Mouse (Mus musculus) erythroblast, adult 5-6 weeks (primary cell): ENCODE measurements around the gene Cep95. TPM values are rescaled to one million over a fixed set of nuclear protein-coding genes. Genes with fewer than 3 reads are reported as not detected.
A peak's percentile ranks its signal among the peaks of the same experiment; 100 is the strongest.
"Not testable (repeated sequence)": the region's sequence is repeated elsewhere in the genome, so short reads cannot be mapped to it uniquely, and the experiment has no call there.

Source experiments
- ATAC-seq: replicated peaks from 2 replicates; pipeline ENCODE4 v1.8.0; 2016; ENCODE audit warnings: moderate number of reproducible peaks, mild to moderate bottlenecking, moderate TSS enrichment, inconsistent platforms; ENCODE audit not compliant: poor library complexity, low FRiP score, severe bottlenecking
- total RNA-seq, 2 experiments: library from RNA; stranded (forward) in 1 of 2; stranded (reverse) in 1 of 2; fragments of 150-400 nt in 1 of 2; fragments of 200-764, 138-1000 nt in 1 of 2; gene quantifications; 2 replicates each; pipeline versions ENCODE4 v1.2.3 to v1.2.4; 2015 to 2017; ENCODE audit warnings: low replicate concordance in 2 of 2

Cep95 gene
- total RNA-seq, 2 experiments from 2014 or later = 31.8 to 43.0 TPM

- ATAC-seq = no peak
Measured at GRCm38 (mm10) chr11:106770195-106770974, 18.7 kb upstream of the Cep95 start.

DNA sequence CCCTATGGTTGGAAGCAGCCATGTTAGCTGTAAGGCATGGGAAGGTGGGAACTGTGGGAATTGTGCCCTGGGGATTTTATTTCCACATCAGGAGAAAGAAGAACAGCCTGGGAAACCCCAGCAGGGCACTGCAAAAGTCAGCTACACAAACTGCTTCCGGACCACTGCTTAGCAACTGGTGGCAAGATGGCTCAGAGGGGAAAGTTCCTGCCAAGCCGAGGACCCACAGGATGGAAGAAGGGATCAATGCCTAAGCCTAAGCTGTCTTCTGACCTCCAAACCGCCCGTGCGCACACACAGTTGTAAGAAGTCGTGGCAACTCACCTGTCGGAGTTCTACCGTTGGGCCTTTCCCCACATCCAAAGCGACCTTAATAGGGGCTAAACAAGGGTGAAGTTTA is 16.0 kb upstream of the Cep95 start:
- no peak for ATAC-seq

GRCm38 (mm10) chr11:106776960-106777359 is 12.1 kb upstream of the Cep95 start:
- no peak for ATAC-seq

DNA sequence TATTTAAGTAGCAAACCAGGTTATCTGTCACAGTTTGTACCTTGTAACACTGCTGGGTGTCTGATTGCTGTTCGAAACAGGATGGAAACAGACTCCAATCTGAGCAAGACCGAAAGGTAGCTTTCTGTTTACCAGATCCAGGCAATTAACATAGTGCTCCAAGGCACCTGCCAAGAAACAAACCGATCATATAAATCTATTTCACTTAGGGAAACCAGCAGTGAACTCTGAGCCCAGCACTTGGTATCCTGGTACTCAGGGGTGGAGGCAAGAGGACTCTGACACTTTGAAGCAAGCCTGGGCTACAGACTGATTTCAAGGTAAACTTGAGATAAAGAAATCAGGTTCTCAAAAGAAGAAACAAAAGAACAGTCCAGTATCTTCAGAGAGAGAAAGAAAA is 11.7 kb upstream of the Cep95 start:
- ATAC-seq = no peak

DNA sequence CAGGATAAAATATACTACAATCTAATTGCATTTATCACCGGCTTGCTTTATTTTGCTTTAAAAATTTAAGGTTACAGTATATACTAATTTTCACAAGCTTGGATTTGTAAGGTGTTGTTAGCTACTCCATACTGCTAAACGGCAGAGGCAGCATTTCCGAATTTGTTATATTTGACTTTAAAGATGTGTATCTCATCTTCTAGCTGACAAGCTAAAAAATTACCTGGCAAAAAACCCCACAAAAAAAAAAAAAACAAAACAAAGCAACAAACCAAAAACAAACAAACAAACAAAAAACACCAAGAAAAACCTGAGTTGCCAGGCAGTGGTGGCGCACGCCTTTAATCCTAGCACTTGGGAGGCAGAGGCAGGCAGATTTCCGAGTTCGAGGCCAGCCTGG is 10.9 kb upstream of the Cep95 start:
- ATAC-seq = no peak

DNA sequence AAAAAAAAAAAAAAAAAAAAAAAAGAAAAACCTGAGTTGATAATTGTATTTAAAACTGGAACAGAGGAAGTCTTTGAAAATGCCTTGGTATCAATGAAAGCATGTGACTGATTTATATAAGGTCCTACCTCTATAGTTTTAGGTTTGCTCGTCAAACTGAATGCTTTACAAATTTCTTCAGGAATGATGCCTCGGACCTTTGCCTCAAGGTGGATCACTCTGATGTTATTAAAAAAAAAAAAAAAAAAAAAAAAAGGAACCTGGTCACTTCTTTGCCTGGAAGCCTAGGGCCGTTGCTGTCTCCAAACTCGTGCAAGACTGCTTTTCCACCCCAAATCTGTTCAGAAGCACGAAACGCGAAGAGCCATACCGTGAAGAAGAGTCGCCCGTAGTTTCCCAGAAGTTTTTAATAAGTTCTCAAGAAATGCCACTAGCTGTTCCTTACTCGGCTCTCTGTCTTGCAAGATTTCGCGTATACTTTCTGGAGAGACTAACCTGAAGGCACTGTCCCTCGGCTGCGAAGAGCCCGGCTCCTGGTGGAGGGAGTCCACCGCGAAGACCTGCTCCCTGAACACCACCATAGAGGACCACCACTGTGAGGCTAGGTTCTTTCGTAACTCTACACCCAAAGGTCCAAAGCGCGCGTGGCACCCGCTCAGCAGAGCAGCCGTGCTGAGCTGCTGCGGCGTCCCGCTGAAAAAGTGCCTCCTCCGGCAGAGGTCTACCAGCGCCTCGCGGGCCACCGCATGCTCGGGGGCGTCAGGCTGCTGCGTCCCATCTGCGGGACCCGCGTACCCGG is 10.3 kb upstream of the Cep95 start:
- ATAC-seq = no peak; the same call in 1 of the 2 replicates

GRCm38 (mm10) chr11:106779388-106780088 is 9.5 kb upstream of the Cep95 start, which contains the start of gene Polg2:
Gene Polg2, minus strand, starts transcription at chr11:106779537.
- ATAC-seq = peak; percentile 96

DNA sequence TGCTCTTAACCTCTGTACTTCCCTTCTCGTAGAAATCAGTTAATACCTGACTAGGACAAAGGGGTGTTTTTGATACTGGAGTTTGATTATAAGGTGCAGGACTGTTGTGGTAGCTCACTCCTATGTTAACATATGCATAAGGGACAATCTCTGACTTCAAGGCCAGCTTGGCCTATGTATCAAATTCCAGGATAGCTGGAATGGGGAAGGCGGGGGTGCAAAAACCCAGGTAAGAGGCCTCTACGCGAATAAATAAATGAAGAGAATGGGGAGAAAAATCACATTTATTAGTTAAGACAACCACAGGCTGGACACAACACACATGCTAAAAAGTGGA is 9.0 kb upstream of the Cep95 start:
- no peak for ATAC-seq

DNA sequence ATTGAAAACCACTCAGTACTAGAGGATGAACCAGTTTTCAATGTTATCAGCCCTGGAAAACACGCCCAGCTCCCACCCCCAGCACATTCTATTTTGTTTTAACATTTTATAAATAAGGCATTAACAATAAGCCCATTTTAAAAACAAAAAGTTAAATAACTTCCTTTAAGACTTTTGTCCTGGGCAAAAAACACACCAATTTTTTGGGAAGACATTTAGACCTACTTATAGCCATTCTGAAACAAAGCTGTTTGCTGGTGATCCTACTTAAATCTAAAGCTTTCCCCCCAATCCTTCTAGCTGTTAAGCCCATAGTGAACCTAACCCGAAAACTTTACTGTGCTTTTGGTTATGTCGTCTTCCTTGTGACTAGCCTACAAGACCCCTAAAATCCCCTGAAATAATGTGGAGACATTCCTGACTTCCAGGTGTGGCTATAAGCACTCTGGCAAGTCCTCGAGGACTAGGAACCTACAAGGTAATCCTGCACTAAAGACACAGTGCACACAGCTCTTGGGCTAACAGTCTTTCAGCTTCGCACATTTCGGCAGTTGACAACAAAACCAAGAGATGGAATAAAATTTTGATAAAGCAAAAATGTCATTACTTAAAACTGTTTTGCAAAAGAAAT is 8.3 kb upstream of the Cep95 start:
- ATAC-seq = no peak

DNA sequence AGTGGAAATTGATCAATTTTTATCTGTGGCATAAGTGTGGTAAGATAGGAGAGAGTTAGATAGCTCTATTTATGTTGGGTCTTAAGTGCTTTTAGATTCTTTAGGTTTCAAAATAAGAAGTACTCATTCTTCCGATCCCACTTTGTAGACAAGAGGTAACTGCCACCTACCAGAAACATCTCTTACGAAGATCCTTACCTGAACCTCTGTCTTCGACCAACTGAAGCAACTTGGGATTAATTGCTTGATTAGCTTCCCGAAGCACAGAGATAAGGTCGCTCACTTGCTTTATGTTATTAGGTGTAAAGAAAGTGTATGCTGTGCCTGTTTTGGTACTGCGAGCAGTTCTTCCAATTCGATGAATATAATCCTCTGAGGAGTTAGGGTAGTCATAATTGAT is 6.8 kb upstream of the Cep95 start:
- ATAC-seq = not testable (repeated sequence)

DNA sequence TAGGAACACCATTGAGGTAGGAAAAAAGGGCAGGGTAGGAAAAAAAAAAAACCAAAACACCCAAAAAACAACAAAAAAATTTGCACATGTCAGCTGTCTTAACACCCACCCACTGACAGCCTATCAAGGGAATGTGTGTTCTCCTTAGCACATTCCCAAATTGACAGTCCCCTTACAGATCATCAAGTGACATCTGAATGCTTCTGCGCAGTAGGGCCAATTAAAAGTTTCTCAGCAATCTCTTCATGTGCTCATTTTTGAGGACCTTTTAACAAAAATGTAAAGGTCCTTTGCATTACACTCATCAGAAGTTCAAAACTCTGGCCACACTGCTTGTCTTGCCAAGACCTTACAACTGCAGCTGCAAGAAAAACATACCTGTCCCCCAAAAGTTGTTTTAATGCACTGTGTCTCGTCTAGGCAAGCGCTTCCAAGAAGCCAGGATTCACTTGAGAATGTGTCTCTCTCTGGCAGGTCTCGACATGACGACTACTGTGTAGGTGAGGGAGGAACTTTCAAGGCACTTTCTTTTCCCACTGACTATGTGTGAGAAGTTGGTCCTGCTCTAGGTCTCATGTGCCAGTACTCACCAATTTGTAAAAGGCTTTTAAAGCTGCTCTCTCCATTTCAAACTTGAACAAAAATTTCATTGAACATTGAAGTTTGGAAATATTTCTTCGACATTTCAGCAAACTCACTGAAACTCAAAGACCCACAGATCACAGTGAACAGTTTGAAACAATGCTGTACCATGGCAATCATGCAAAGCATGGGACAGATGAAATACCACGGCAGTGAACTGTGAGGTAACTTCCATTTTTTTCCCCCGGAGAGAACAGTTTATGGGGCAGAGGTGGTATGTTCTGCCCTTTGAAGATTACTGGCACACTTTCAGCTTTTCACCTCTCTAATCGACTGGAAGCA is 5.9 kb upstream of the Cep95 start:
- no peak for ATAC-seq

GRCm38 (mm10) chr11:106784476-106784875 is 4.6 kb upstream of the Cep95 start:
- ATAC-seq = no peak

DNA sequence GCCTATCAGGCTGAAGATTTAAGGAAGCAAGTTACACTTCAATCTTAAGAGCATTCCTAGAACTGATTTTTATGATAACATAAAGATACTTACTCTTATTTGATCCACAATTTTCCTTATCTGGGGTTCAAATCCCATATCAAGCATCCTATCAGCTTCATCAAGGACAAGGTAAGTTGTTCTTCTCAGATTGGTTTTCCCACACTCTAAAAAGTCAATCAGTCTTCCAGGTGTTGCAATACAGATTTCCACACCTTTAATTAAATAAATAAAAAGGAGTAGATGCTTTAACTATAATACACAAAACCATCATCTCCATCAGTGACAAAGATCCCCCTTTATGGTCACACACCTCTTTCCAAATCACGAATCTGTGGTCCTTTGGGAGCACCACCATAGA is 4.0 kb upstream of the Cep95 start:
- ATAC-seq = no peak

- ATAC-seq = peak; percentile 66
Measured at GRCm38 (mm10) chr11:106787131-106788025, 1.7 kb upstream of the Cep95 start.

DNA sequence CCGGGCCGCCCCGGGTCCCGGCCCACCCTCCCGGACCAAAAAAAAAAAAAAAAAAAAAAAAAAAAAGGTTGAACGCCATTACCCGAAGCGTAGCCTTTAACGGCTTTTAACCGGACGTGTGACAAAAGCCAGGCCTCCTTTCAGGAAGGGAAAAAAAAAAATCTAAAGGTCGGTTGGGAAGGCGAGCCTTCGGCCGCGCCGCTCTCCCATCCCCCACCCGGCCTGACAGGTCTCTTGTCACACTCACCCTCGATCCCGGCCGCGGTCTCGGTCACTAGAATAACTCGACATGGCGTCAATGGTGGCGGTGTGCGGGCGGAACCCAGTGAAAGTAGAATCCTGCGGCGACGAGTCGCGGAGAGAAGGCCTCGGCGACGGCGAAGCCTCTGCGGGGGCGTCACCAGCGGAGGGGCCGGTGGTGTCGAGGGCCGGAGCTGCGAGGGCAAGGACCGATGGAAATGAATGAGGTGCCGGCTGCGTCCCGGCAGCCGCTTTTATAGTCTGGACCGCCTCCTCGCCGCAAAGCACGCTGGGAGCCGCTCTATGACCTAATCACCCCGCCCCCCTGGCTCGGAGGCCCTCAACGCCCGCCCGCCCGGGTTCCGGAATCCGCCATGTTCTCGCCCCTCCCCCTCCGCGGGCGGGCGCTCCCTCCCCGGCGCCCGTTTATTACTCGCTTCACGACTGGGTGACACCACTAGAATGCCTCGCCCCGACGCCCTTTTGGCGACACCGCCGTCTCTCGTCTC is 852 bp upstream of the Cep95 start:
- peak; percentile 74 for ATAC-seq

DNA sequence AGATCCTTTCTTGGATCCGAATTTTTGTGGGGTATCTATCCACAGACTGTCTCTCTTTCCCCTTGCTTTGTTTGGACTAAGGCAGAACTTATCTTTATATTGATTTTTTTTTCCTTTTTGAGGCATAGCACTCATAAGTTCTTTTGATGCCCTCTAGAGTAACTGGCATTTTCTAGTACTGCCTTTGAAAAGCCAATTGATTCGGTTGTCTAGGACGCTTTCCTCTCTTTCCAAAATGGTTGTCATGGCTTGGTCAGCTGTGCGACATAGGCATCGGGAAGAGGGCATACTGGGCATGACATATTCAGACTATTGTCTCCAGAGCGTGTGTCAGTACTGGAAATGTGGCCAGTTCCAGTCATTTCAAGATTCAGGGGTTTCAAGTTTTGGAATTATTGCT is 597 bp downstream of the Cep95 start:
- no peak for ATAC-seq

DNA sequence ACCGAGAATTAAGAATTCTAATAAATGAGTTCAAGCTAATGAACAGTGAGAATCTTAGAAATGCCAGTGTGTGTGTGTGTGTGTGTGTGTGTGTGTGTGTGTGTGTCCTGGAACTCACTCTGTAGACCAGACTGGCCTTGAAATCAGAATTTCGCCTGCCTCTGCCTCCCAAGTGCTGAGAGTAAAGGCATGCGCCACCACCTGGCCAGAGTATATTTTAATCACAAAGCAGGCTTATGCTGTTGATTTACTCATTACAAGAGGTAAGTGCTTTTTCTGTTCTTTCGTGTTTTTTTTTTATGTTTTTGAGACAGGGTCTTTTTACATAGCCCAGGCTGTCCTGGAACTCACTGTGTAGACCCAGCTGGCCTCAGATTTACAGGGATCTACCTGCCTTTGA is 4.8 kb downstream of the Cep95 start:
- no peak for ATAC-seq

DNA sequence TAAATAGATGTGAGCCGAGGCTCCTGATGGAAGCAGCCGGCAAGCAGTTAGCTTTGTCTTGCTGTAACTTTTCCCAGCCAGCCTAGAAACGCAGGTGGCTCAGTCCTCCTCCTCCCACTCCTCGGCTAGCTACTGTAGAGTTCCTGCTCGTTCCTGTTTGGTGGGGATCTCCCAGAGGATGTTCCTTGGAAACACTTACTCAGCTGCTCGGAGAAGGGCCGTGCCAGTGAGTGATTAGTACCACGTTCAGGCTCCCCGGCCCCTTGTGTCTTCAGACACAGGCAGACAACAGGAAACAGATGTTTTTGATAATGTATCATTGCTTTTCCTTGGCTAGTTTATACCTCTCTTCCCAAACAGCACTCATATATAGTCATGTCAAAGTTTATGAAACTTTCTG is 6.6 kb downstream of the Cep95 start:
- ATAC-seq = no peak
